Comparison of ENCODE assay signal across 17 mouse cellular contexts in the genomic region with DNA sequence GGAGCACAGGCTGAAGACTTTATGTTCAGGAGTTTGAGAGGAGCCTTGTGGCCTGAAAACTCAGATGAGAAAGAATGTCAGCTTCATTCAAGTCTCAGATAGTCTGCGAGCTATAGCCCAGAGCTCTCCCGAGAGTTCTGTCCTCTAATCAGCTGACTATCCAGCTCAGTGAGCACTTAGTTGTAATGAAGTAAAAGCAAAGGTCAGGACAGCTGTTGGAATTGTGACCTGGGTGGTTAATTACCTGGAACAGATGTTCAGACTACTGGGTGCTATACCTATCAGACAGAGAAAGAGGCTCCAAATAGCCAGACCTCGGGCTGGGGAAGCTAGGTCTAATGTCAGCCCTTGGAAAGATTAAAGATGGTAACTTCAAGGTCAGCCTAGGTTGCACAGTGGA. TPM values are rescaled to one million over a fixed set of nuclear protein-coding genes. Genes with fewer than 3 reads are reported as not detected.
A peak's percentile ranks its signal among the peaks of the same experiment; 100 is the strongest.
DNase-seq lines count a peak whose midpoint lies in the region; ATAC-seq and TF ChIP-seq lines count a peak whose summit lies in the region.
"Had no signal": no experiment of that assay in that cellular context is flagged by ENCODE, and none has a peak within 500 bp of the region (broad histone marks: within the 10 kb centered on the region; RNA-seq: fewer than 3 reads in every experiment).

No protein-coding gene starts in this region.

- no peak for DNase-seq in gastrocnemius, adult 2 months
- no peak for DNase-seq in gastrocnemius, adult 18-20 months (ENCODE audit: low spot score)
- DNase-seq in left cerebral cortex, adult 18-20 months (ENCODE audit: low spot score in 2 of 2): no peak
- DNase-seq: cerebellum, adult 11 months; cerebellum, postnatal 25 days; gastrocnemius, postnatal 36 days; lung, postnatal 36 days; right cerebral cortex, postnatal 25 days had no signal

- TF ChIP-seq CTCF in gastrocnemius, adult 2 months (IDR thresholded peaks at IDR 0.05): no peak
- no peak for TF ChIP-seq CTCF in E14TG2a.4 (conservative IDR thresholded peaks at IDR 0.05; ENCODE audit: low read length)

- peaks cover 42% of the 10 kb centered on the region for H3K4me1 ChIP-seq in intestine, embryonic 16.5 days (ENCODE audit: control insufficient read depth, insufficient read depth, low read length)
- peaks cover 37% of the 10 kb centered on the region for H3K4me1 ChIP-seq in intestine, embryonic 15.5 days (replicated peaks)
- H3K4me1 ChIP-seq in E14TG2a.4 (replicated peaks; ENCODE audit: low read depth, low read length): peaks cover 87% of the 10 kb centered on the region
- H3K4me1 ChIP-seq in kidney, embryonic 16.5 days (ENCODE audit: insufficient read depth, low read length): peaks cover 43% of the 10 kb centered on the region
- peaks cover 63% of the 10 kb centered on the region for H3K4me1 ChIP-seq in hindbrain, embryonic 13.5 days (replicated peaks)

- 57% methylated on average over 3 of the region's 3 CpGs for WGBS in intestine, embryonic 16.5 days
- 52% methylated on average over 3 of the region's 3 CpGs for WGBS in intestine, embryonic 15.5 days
- 40% methylated on average over 3 of the region's 3 CpGs for WGBS in kidney, embryonic 16.5 days
- 53% methylated on average over 3 of the region's 3 CpGs for WGBS in hindbrain, embryonic 13.5 days

- no peak overlapping the region for H3K9ac ChIP-seq in intestine, embryonic 16.5 days (ENCODE audit: low read depth, low read length)
- no peak overlapping the region for H3K9ac ChIP-seq in intestine, embryonic 15.5 days
- H3K9ac ChIP-seq in kidney, embryonic 16.5 days (replicated peaks; ENCODE audit: low read length): no peak overlapping the region
- no peak overlapping the region for H3K9ac ChIP-seq in hindbrain, embryonic 13.5 days
- H3K9ac ChIP-seq: embryonic facial prominence, embryonic 12.5 days; hindbrain, embryonic 14.5 days; midbrain, embryonic 12.5 days had no signal

- ATAC-seq in intestine, embryonic 16.5 days: peak; percentile 25; the same call in 1 of the 2 replicates
- no peak for ATAC-seq in intestine, embryonic 15.5 days
- peak; percentile 16; the same call in 1 of the 2 replicates for ATAC-seq in kidney, embryonic 16.5 days (ENCODE audit: low FRiP score, low TSS enrichment)
- no peak for ATAC-seq in hindbrain, embryonic 13.5 days (ENCODE audit: low FRiP score)

- intact Hi-C loops in gastrocnemius, adult 2 months (cut with DNase I): no loop called here

- H3K4me2 ChIP-seq in intestine, embryonic 16.5 days (ENCODE audit: low read depth, low read length): no peak overlapping the region
- H3K4me2 ChIP-seq in intestine, embryonic 15.5 days (replicated peaks): no peak overlapping the region; the same call in 1 of the 2 replicates
- H3K4me2 ChIP-seq in kidney, embryonic 16.5 days (replicated peaks; ENCODE audit: low read depth, low read length): no peak overlapping the region
- no peak overlapping the region for H3K4me2 ChIP-seq in hindbrain, embryonic 13.5 days
- H3K4me2 ChIP-seq: embryonic facial prominence, embryonic 12.5 days; hindbrain, embryonic 14.5 days; midbrain, embryonic 12.5 days had no signal

- H3K36me3 ChIP-seq in intestine, embryonic 16.5 days (ENCODE audit: control insufficient read depth, insufficient read depth, low read length): peaks cover 20% of the 10 kb centered on the region; the same call in 1 of the 2 replicates
- peaks cover 32% of the 10 kb centered on the region for H3K36me3 ChIP-seq in intestine, embryonic 15.5 days
- peaks cover 100% of the 10 kb centered on the region for H3K36me3 ChIP-seq in E14TG2a.4 (ENCODE audit: insufficient read depth, low read length)
- H3K36me3 ChIP-seq in kidney, embryonic 16.5 days (ENCODE audit: insufficient read depth, low read length): peaks cover 52% of the 10 kb centered on the region
- H3K36me3 ChIP-seq in hindbrain, embryonic 13.5 days: peaks cover 59% of the 10 kb centered on the region

- peak overlapping the region; percentile 99 for H3K27ac ChIP-seq in gastrocnemius, adult 2 months
- peak overlapping the region; percentile 47 for H3K27ac ChIP-seq in intestine, embryonic 16.5 days (ENCODE audit: low read length)
- H3K27ac ChIP-seq in intestine, embryonic 15.5 days: no peak overlapping the region; the same call in 1 of the 2 replicates
- H3K27ac ChIP-seq in kidney, embryonic 16.5 days (ENCODE audit: low read length): no peak overlapping the region
- H3K27ac ChIP-seq in hindbrain, embryonic 13.5 days: no peak overlapping the region; the same call in 1 of the 2 replicates
- H3K27ac ChIP-seq: embryonic facial prominence, embryonic 12.5 days; hindbrain, embryonic 14.5 days; midbrain, embryonic 12.5 days had no signal

- no peaks in the 10 kb centered on the region for H3K27me3 ChIP-seq in intestine, embryonic 16.5 days (replicated peaks; ENCODE audit: control insufficient read depth, insufficient read depth, low read length)
- H3K27me3 ChIP-seq in intestine, embryonic 15.5 days (replicated peaks): no peaks in the 10 kb centered on the region
- no peaks in the 10 kb centered on the region for H3K27me3 ChIP-seq in E14TG2a.4 (ENCODE audit: insufficient read depth, low read length)
- H3K27me3 ChIP-seq in kidney, embryonic 16.5 days (ENCODE audit: insufficient read depth, low read length): no peaks in the 10 kb centered on the region
- H3K27me3 ChIP-seq in hindbrain, embryonic 13.5 days: no peaks in the 10 kb centered on the region
- H3K27me3 ChIP-seq: CH12.LX; embryonic facial prominence, embryonic 12.5 days; midbrain, embryonic 12.5 days had no signal

- peak overlapping the region; percentile 93 for H3K4me3 ChIP-seq in gastrocnemius, adult 2 months
- no peak overlapping the region for H3K4me3 ChIP-seq in intestine, embryonic 16.5 days (ENCODE audit: low read length)
- no peak overlapping the region for H3K4me3 ChIP-seq in intestine, embryonic 15.5 days (replicated peaks)
- H3K4me3 ChIP-seq in E14TG2a.4 (replicated peaks; ENCODE audit: low read length): peak overlapping the region; percentile 67
- H3K4me3 ChIP-seq in kidney, embryonic 16.5 days (ENCODE audit: low read length): no peak overlapping the region
- no peak overlapping the region for H3K4me3 ChIP-seq in hindbrain, embryonic 13.5 days
- H3K4me3 ChIP-seq: embryonic facial prominence, embryonic 12.5 days; midbrain, embryonic 12.5 days had no signal

- no peaks in the 10 kb centered on the region for H3K9me3 ChIP-seq in intestine, embryonic 16.5 days (ENCODE audit: control insufficient read depth, low read length)
- H3K9me3 ChIP-seq in intestine, embryonic 15.5 days: no peaks in the 10 kb centered on the region
- no peaks in the 10 kb centered on the region for H3K9me3 ChIP-seq in E14TG2a.4 (ENCODE audit: low read length)
- no peaks in the 10 kb centered on the region for H3K9me3 ChIP-seq in kidney, embryonic 16.5 days (ENCODE audit: low read length)
- no peaks in the 10 kb centered on the region for H3K9me3 ChIP-seq in hindbrain, embryonic 13.5 days
- H3K9me3 ChIP-seq: embryonic facial prominence, embryonic 12.5 days; midbrain, embryonic 12.5 days had no signal

RNA-seq across cellular contexts. Expression of gene Pkm, which starts 7.8 kb away (rescaled TPM):
- total RNA-seq in gastrocnemius, adult 2 months (2021): 1,000 to 10,000 TPM; 2,556 to 3,331 TPM
- total RNA-seq in gastrocnemius, adult 18-20 months (2021): 1,000 to 10,000 TPM; 2,790 to 2,981 TPM
- 1,051 and 1,198 TPM in 2 replicates for polyA plus RNA-seq in intestine, embryonic 16.5 days (2015; fragmentation: Nextera tagmentation; extraction: Ambion mirVana)
- 1,208 and 1,228 TPM in 2 replicates for polyA plus RNA-seq in intestine, embryonic 15.5 days (2015; fragmentation: Nextera tagmentation; extraction: Ambion mirVana)
- 1,434 and 1,451 TPM in 2 replicates for polyA plus RNA-seq in kidney, embryonic 16.5 days (2015; fragmentation: Nextera tagmentation; extraction: Ambion mirVana)
- 1,130 and 1,207 TPM in 2 replicates for polyA plus RNA-seq in hindbrain, embryonic 13.5 days (2015; fragmentation: Nextera tagmentation; extraction: Ambion mirVana)
- 1,000 to 10,000 TPM; 1,425 to 1,430 TPM for total RNA-seq in left cerebral cortex, adult 18-20 months (2021)

RNA-seq across cellular contexts. Expression of gene Gramd2, which starts 16.0 kb away (rescaled TPM):
- under 1 TPM; 0.11 to 0.13 TPM for total RNA-seq in gastrocnemius, adult 2 months (2021)
- total RNA-seq in gastrocnemius, adult 18-20 months (2021): under 1 TPM in 1 of 2 experiments, not detected in 1; 0.07 TPM
- polyA plus RNA-seq in intestine, embryonic 16.5 days (2015; fragmentation: Nextera tagmentation; extraction: Ambion mirVana): 1.1 and 1.6 TPM in 2 replicates
- polyA plus RNA-seq in intestine, embryonic 15.5 days (2015; fragmentation: Nextera tagmentation; extraction: Ambion mirVana): 1.0 and 1.6 TPM in 2 replicates
- polyA plus RNA-seq in kidney, embryonic 16.5 days (2015; fragmentation: Nextera tagmentation; extraction: Ambion mirVana): 1.4 and 1.5 TPM in 2 replicates
- 2.2 and 2.6 TPM in 2 replicates for polyA plus RNA-seq in hindbrain, embryonic 13.5 days (2015; fragmentation: Nextera tagmentation; extraction: Ambion mirVana)
- 10 to 100 TPM; 11.8 to 14.7 TPM for total RNA-seq in left cerebral cortex, adult 18-20 months (2021)
- total RNA-seq: CH12.LX had no signal

RNA-seq across cellular contexts. Expression of gene Parp6, which starts 46.9 kb away (rescaled TPM):
- total RNA-seq in gastrocnemius, adult 2 months (2021): 10 to 100 TPM; 25.7 to 26.0 TPM
- 10 to 100 TPM; 24.2 to 24.7 TPM for total RNA-seq in gastrocnemius, adult 18-20 months (2021)
- polyA plus RNA-seq in intestine, embryonic 16.5 days (2015; fragmentation: Nextera tagmentation; extraction: Ambion mirVana): 20.2 and 22.2 TPM in 2 replicates
- polyA plus RNA-seq in intestine, embryonic 15.5 days (2015; fragmentation: Nextera tagmentation; extraction: Ambion mirVana): 23.3 and 23.9 TPM in 2 replicates
- polyA plus RNA-seq in kidney, embryonic 16.5 days (2015; fragmentation: Nextera tagmentation; extraction: Ambion mirVana): 23.6 and 30.0 TPM in 2 replicates
- 185 and 191 TPM in 2 replicates for polyA plus RNA-seq in hindbrain, embryonic 13.5 days (2015; fragmentation: Nextera tagmentation; extraction: Ambion mirVana)
- 100 to 1,000 TPM; 129 to 139 TPM for total RNA-seq in left cerebral cortex, adult 18-20 months (2021)

Comparison
In these comparisons a context has a peak if more than half of its experiments do, and no peak if none do; other contexts are left out.
1. H3K27ac ChIP-seq: peak in gastrocnemius, adult 2 months (single experiment) and intestine, embryonic 16.5 days (single experiment); none in intestine, embryonic 15.5 days (single experiment), kidney, embryonic 16.5 days (single experiment) and hindbrain, embryonic 13.5 days (single experiment).
2. ATAC-seq: peak in intestine, embryonic 16.5 days (single experiment) and kidney, embryonic 16.5 days (single experiment); none in intestine, embryonic 15.5 days (single experiment) and hindbrain, embryonic 13.5 days (single experiment).
3. H3K4me3 ChIP-seq: peak in gastrocnemius, adult 2 months (single experiment) and E14TG2a.4 (single experiment); none in intestine, embryonic 16.5 days (single experiment), intestine, embryonic 15.5 days (single experiment), kidney, embryonic 16.5 days (single experiment) and hindbrain, embryonic 13.5 days (single experiment).